In the genomic region with DNA sequence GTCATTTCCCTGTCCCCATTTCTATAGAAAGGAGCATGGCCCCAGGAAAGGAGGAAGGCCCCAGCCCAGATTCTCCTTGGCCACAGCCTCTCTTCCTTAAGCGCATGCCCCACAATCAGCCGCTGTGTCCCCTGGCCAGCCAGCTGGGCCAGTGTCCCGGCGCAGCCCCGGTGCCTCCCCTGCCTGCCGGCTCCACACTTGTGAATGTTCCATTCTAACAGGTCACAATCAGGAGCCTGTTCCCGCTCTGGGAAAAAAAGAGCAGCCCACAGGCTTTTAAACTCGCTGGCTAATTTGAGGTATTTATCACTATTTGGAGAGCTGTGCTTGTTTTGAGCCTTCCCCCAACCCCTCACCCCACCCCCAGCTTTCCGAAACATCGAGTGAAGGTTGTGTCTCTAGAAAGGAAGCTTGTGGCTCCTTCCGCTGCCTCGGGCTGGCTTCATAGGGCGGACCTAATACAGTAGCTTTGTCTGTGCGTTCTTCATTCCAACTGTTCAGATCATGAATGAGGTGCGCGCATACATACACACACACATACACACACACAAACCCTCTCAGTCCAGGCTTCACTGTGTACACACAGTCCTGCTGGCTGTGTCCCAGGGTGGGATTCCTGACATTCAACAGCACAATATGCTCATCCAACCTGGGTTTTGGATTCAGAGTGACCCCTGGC, we compare ENCODE assay signal across 9 mouse cellular contexts.
DNase-seq lines count a peak whose midpoint lies in the region; ATAC-seq and TF ChIP-seq lines count a peak whose summit lies in the region.
"Had no signal": no experiment of that assay in that cellular context is flagged by ENCODE, and none has a peak within 500 bp of the region (broad histone marks: within the 10 kb centered on the region; RNA-seq: fewer than 3 reads in every experiment).

No protein-coding gene starts in this region.

- WGBS in embryonic facial prominence, embryonic 11.5 days: 36% methylated on average over 16 of the region's 16 CpGs
- 53% methylated on average over 16 of the region's 16 CpGs for WGBS in hindbrain, postnatal 0 days

- intact Hi-C loops in left cerebral cortex, adult 2 months (cut with DNase I): no loop called here

- no peaks in the 10 kb centered on the region for H3K4me1 ChIP-seq in embryonic facial prominence, embryonic 11.5 days (ENCODE audit: control insufficient read depth, insufficient read depth, low read length)
- H3K4me1 ChIP-seq in hindbrain, postnatal 0 days (ENCODE audit: insufficient read depth, low read length): peaks cover 7% of the 10 kb centered on the region

- peak; percentile 24 to 59 for DNase-seq in left cerebral cortex, adult 2 months (ENCODE audit: extremely low spot score in 1 of 2, low spot score in 2 of 2)
- no peak for DNase-seq in left cerebral cortex, adult 11 months (ENCODE audit: low spot score)
- peak; percentile 49 for DNase-seq in embryonic facial prominence, embryonic 11.5 days (ENCODE audit: low spot score)
- DNase-seq in hindbrain, postnatal 0 days (ENCODE audit: low spot score): peak; percentile 63
- DNase-seq in right cerebral cortex, adult 2 months (ENCODE audit: low spot score in 2 of 2): peak; percentile 26 to 47
- no peak for DNase-seq in gastrocnemius, postnatal 25 days
- no peak for DNase-seq in kidney, postnatal 36 days
- DNase-seq in kidney, adult 18-20 months: no peak

- H3K9me3 ChIP-seq in embryonic facial prominence, embryonic 11.5 days (replicated peaks; ENCODE audit: control insufficient read depth, low read length): no peaks in the 10 kb centered on the region
- no peaks in the 10 kb centered on the region for H3K9me3 ChIP-seq in hindbrain, postnatal 0 days (ENCODE audit: low read length)
- H3K9me3 ChIP-seq: megakaryocyte, embryonic 14.5 days had no signal

- no peaks in the 10 kb centered on the region for H3K27me3 ChIP-seq in embryonic facial prominence, embryonic 11.5 days (ENCODE audit: control insufficient read depth, insufficient read depth, low read length)
- H3K27me3 ChIP-seq in hindbrain, postnatal 0 days (ENCODE audit: insufficient read depth, low read length): no peaks in the 10 kb centered on the region
- H3K27me3 ChIP-seq: megakaryocyte, embryonic 14.5 days had no signal

- no peak overlapping the region for H3K4me3 ChIP-seq in left cerebral cortex, adult 2 months
- no peak overlapping the region for H3K4me3 ChIP-seq in embryonic facial prominence, embryonic 11.5 days (ENCODE audit: low read depth, low read length)
- no peak overlapping the region for H3K4me3 ChIP-seq in hindbrain, postnatal 0 days (ENCODE audit: low read length)
- H3K4me3 ChIP-seq: megakaryocyte, embryonic 14.5 days had no signal

- H3K36me3 ChIP-seq in embryonic facial prominence, embryonic 11.5 days (replicated peaks; ENCODE audit: control insufficient read depth, insufficient read depth, low read depth, low read length): no peaks in the 10 kb centered on the region
- H3K36me3 ChIP-seq in hindbrain, postnatal 0 days (ENCODE audit: insufficient read depth, low read length): no peaks in the 10 kb centered on the region

- peak overlapping the region; percentile 19; the same call in 1 of the 2 replicates for H3K27ac ChIP-seq in left cerebral cortex, adult 2 months
- H3K27ac ChIP-seq in embryonic facial prominence, embryonic 11.5 days (replicated peaks; ENCODE audit: low read depth, low read length): no peak overlapping the region
- peak overlapping the region; percentile 54; the same call in 1 of the 2 replicates for H3K27ac ChIP-seq in hindbrain, postnatal 0 days

- H3K4me2 ChIP-seq in embryonic facial prominence, embryonic 11.5 days (ENCODE audit: low read depth, low read length): no peak overlapping the region
- no peak overlapping the region for H3K4me2 ChIP-seq in hindbrain, postnatal 0 days (ENCODE audit: low read depth, low read length)

- H3K9ac ChIP-seq in embryonic facial prominence, embryonic 11.5 days (replicated peaks; ENCODE audit: low read length): no peak overlapping the region
- H3K9ac ChIP-seq in hindbrain, postnatal 0 days (replicated peaks; ENCODE audit: low read length): no peak overlapping the region

- no peak for TF ChIP-seq CTCF in left cerebral cortex, adult 2 months (IDR thresholded peaks at IDR 0.05)
- no peak for TF ChIP-seq CTCF in hindbrain, postnatal 0 days (IDR thresholded peaks at IDR 0.05; ENCODE audit: low read depth)

- 0 out of 2 replicates have a peak, but pooled peaks have one; percentile 30 for ATAC-seq in embryonic facial prominence, embryonic 11.5 days (replicated peaks; ENCODE audit: insufficient number of reproducible peaks, low FRiP score, low TSS enrichment, low read depth)
- peak; percentile 79 for ATAC-seq in hindbrain, postnatal 0 days

Comparison
In these comparisons a context has a peak if more than half of its experiments do, and no peak if none do; other contexts are left out.
1. DNase-seq: peak in left cerebral cortex, adult 2 months (2 of 2), embryonic facial prominence, embryonic 11.5 days (single experiment), hindbrain, postnatal 0 days (single experiment) and right cerebral cortex, adult 2 months (2 of 2); none in left cerebral cortex, adult 11 months (single experiment), gastrocnemius, postnatal 25 days (single experiment), kidney, postnatal 36 days (0 of 2) and kidney, adult 18-20 months (single experiment).